Mouse (Mus musculus) CH12.LX (cell line): ENCODE measurements at regions not wholly inside any gene's neighbourhood (a gene's known extent, or its start where the extent isn't known, plus 50 kb on each side); places are given as distances from the start of the nearest gene placed in this dataset.

Source experiments
- DNase-seq: peaks from one replicate; pipeline ENCODE4 v3.0.0-alpha.2; 2013; ENCODE audit errors: extremely low read depth
- H3K27ac ChIP-seq: 2 replicates; pipeline ENCODE4 v1.5.1; 2012; ENCODE audit warnings: low read depth, mild to moderate bottlenecking, control low read depth, moderate library complexity; ENCODE audit not compliant: insufficient read depth
- H3K27me3 ChIP-seq: replicated peaks from 2 replicates; pipeline ENCODE3; 2012; ENCODE audit warnings: inconsistent platforms
- H3K36me3 ChIP-seq, 2 experiments: replicated peaks in 1 of 2; 2 replicates each; pipeline versions ENCODE3 to v1.6.1; 2012; ENCODE audit warnings: inconsistent platforms in 1 of 2, low read length in 1 of 2, mild to moderate bottlenecking in 1 of 2, mixed read lengths in 1 of 2, moderate library complexity in 1 of 2; ENCODE audit not compliant: control insufficient read depth in 1 of 2, insufficient read depth in 1 of 2
- H3K4me1 ChIP-seq, 2 experiments: 2 replicates each; pipeline ENCODE4 v1.6.1; 2012; ENCODE audit warnings: inconsistent platforms in 1 of 2, moderate library complexity in 1 of 2; ENCODE audit not compliant: insufficient read depth in 2 of 2, control insufficient read depth in 1 of 2
- H3K4me2 ChIP-seq: 2 replicates; pipeline ENCODE4 v1.6.1; 2012; ENCODE audit warnings: low read depth, mild to moderate bottlenecking, control low read depth; ENCODE audit not compliant: poor library complexity, insufficient read depth, severe bottlenecking
- H3K4me3 ChIP-seq, 3 experiments: fragments of 150-350 bp in 1 of 3; sonication (generic) in 1 of 3; replicated peaks in 1 of 3; 2 replicates each; pipeline versions ENCODE3 to v1.5.1; 2011 to 2012; ENCODE audit warnings: low read depth in 2 of 3, low read length in 2 of 3, mild to moderate bottlenecking in 2 of 3, moderate library complexity in 2 of 3, control low read depth in 1 of 3, improper control_type of control experiment in 1 of 3, inconsistent platforms in 1 of 3, mixed read lengths in 1 of 3; ENCODE audit not compliant: poor library complexity in 1 of 3
- H3K79me2 ChIP-seq: replicated peaks from 2 replicates; pipeline ENCODE4 v1.6.1; 2012; ENCODE audit warnings: mild to moderate bottlenecking, moderate library complexity; ENCODE audit not compliant: control insufficient read depth, poor library complexity, insufficient read depth, severe bottlenecking; ENCODE audit errors: extremely low read depth
- H3K9ac ChIP-seq: 2 replicates; pipeline ENCODE4 v1.6.1; 2012; ENCODE audit warnings: low read depth, mild to moderate bottlenecking, control low read depth, moderate library complexity; ENCODE audit not compliant: insufficient read depth
- H3K9me3 ChIP-seq: replicated peaks from 2 replicates; pipeline ENCODE3; 2012; ENCODE audit warnings: low read length, inconsistent platforms, mixed read lengths
- BHLHE40 ChIP-seq: IDR thresholded peaks from 2 replicates; pipeline ENCODE4 v1.6.1; 2011; ENCODE audit warnings: mild to moderate bottlenecking, low read depth, low read length, improper control_type of control experiment
- CHD2 ChIP-seq: IDR thresholded peaks from 2 replicates; pipeline ENCODE4 v1.6.1; 2011; ENCODE audit warnings: low read length, improper control_type of control experiment
- CTCF ChIP-seq, 2 experiments: IDR thresholded peaks in 1 of 2; conservative IDR thresholded peaks in 1 of 2; 2 replicates each; pipeline ENCODE4 v1.5.1; 2011 to 2012; ENCODE audit warnings: low read depth in 2 of 2, low read length in 2 of 2, improper control_type of control experiment in 1 of 2, inconsistent platforms in 1 of 2, mild to moderate bottlenecking in 1 of 2, moderate library complexity in 1 of 2
- ELF1 ChIP-seq: IDR thresholded peaks from 2 replicates; pipeline ENCODE4 v1.6.1; 2014; ENCODE audit warnings: low read depth, mild to moderate bottlenecking, inconsistent platforms, low read length, improper control_type of control experiment
- EP300 ChIP-seq: IDR thresholded peaks from 2 replicates; pipeline ENCODE4 v1.6.1; 2011; ENCODE audit warnings: low read length, improper control_type of control experiment
- ETS1 ChIP-seq: conservative IDR thresholded peaks from 2 replicates; pipeline ENCODE4 v1.6.1; 2012; ENCODE audit warnings: low read depth, mild to moderate bottlenecking, inconsistent platforms, low read length, improper control_type of control experiment, moderate library complexity
- HCFC1 ChIP-seq: IDR thresholded peaks from 2 replicates; pipeline ENCODE4 v1.6.1; 2012; ENCODE audit warnings: low read depth, mild to moderate bottlenecking, inconsistent platforms, low read length, improper control_type of control experiment
- IRF4 ChIP-seq: IDR thresholded peaks from 2 replicates; pipeline ENCODE4 v1.6.1; 2014; ENCODE audit warnings: low read depth, mild to moderate bottlenecking, inconsistent platforms, low read length, improper control_type of control experiment
- KAT2A ChIP-seq: IDR thresholded peaks from 2 replicates; pipeline ENCODE4 v1.6.1; 2012; ENCODE audit warnings: low read length, improper control_type of control experiment, inconsistent platforms; ENCODE audit not compliant: insufficient replicate concordance
- MAFK ChIP-seq: IDR thresholded peaks from 2 replicates; pipeline ENCODE4 v1.6.1; 2011; ENCODE audit warnings: low read length, improper control_type of control experiment; ENCODE audit not compliant: insufficient replicate concordance
- MAX ChIP-seq: IDR thresholded peaks from 2 replicates; pipeline ENCODE4 v1.6.1; 2011; ENCODE audit warnings: low read length, improper control_type of control experiment
- MEF2A ChIP-seq: IDR thresholded peaks from 2 replicates; pipeline ENCODE4 v1.6.1; 2014; ENCODE audit warnings: low read depth, mild to moderate bottlenecking, inconsistent platforms, low read length, improper control_type of control experiment, borderline replicate concordance
- MXI1 ChIP-seq: IDR thresholded peaks from 2 replicates; pipeline ENCODE4 v1.6.1; 2011; ENCODE audit warnings: mild to moderate bottlenecking, low read depth, low read length, improper control_type of control experiment
- MYC ChIP-seq: IDR thresholded peaks from 2 replicates; pipeline ENCODE4 v1.6.1; 2011; ENCODE audit warnings: low read depth, mild to moderate bottlenecking, improper control_type of control experiment, low read length
- NELFE ChIP-seq: IDR thresholded peaks from 2 replicates; pipeline ENCODE4 v1.6.1; 2011; ENCODE audit warnings: low read depth, low read length, improper control_type of control experiment
- PAX5 ChIP-seq: IDR thresholded peaks from 2 replicates; pipeline ENCODE4 v1.6.1; 2012; ENCODE audit warnings: low read length, inconsistent platforms, mixed read lengths
- POLR2A ChIP-seq: IDR thresholded peaks from 2 replicates; pipeline ENCODE4 v1.6.1; 2011; ENCODE audit warnings: low read depth, mild to moderate bottlenecking, improper control_type of control experiment, low read length
- POLR2AphosphoS2 ChIP-seq: IDR thresholded peaks from 2 replicates; pipeline ENCODE4 v1.6.1; 2011; ENCODE audit warnings: low read depth, low read length, improper control_type of control experiment
- RAD21 ChIP-seq: IDR thresholded peaks from 2 replicates; pipeline ENCODE4 v1.6.1; 2011; ENCODE audit warnings: low read depth, mild to moderate bottlenecking, low read length, improper control_type of control experiment, moderate library complexity
- SIN3A ChIP-seq: IDR thresholded peaks from 2 replicates; pipeline ENCODE4 v1.6.1; 2012; ENCODE audit warnings: low read length, improper control_type of control experiment, inconsistent platforms
- TBP ChIP-seq: conservative IDR thresholded peaks from 2 replicates; pipeline ENCODE4 v1.6.1; 2011; ENCODE audit warnings: low read depth, low read length, improper control_type of control experiment
- USF2 ChIP-seq: conservative IDR thresholded peaks from 2 replicates; pipeline ENCODE4 v1.6.1; 2011; ENCODE audit warnings: low read depth, low read length, improper control_type of control experiment
- ZNF384 ChIP-seq: IDR thresholded peaks from 2 replicates; pipeline ENCODE4 v1.6.1; 2012; ENCODE audit warnings: low read depth, low read length, improper control_type of control experiment, inconsistent platforms
- dilution Hi-C: fragments of 300-500 bp; cut with MboI; formaldehyde crosslinking; loops from 2 replicates; pipeline ENCODE4 v1.14.3; 2020; ENCODE audit warnings: low sequenced_read_pairs; ENCODE audit not compliant: extremely low pct_unique_long_range_greater_than_20kb, extremely low pct_ligation_motif_present
- in situ Hi-C: fragments of 300-500 bp; cut with MboI; formaldehyde crosslinking; loops from 3 replicates; pipeline ENCODE4 v1.14.3; 2019; ENCODE audit warnings: low sequenced_read_pairs, low pct_ligation_motif_present, low pct_unique_long_range_greater_than_20kb, mixed read lengths

DNA sequence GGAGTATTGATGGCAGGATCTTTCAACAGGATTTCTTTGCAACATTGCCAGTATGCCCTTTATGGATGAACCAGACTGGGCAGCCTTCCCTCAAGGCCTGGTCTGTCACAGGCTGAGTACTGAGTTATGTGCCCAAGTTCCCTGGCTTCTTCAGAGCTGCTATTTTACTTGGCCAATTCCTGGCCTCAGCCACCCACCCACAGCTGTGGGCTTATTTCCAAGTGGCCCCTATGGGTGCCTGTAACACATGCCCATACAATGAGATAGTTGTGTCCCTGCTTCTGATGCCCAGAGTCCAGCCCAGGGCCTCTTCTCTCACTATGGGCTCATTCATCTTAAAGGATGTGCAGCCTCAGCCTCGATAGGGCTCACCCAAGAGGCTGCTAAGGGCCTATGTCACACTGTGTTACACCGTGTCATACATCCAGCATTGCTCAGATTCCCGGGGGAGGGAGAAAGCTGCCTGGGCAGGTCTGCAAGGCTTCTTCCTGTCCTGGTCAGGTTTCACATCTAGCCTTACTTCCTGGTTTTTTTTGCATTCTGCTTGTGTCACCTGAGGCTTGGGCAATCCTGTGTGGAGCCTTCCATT, 135.1 kb upstream of the Mycn start:
- TF ChIP-seq USF2: no peak
- no peak for TF ChIP-seq KAT2A
- no peak for TF ChIP-seq PAX5
- Histone ChIP-seq H3K4me2 (no peak overlapping the region), H3K36me3 (no peaks in the 10 kb centered on the region), H3K79me2 (no peaks in the 10 kb centered on the region), H3K4me1 (peaks cover 0 to 9% of the 10 kb centered on the region in 2 experiments; a peak in 2 of 4 replicates), H3K4me3 (no peak overlapping the region), H3K27me3 (no peaks in the 10 kb centered on the region), H3K27ac (no peak overlapping the region), H3K9me3 (no peaks in the 10 kb centered on the region), H3K9ac (no peak overlapping the region)
- in situ Hi-C loops: no loop called here
- peak; percentile 14 for DNase-seq
- dilution Hi-C loops: no loop called here

DNA sequence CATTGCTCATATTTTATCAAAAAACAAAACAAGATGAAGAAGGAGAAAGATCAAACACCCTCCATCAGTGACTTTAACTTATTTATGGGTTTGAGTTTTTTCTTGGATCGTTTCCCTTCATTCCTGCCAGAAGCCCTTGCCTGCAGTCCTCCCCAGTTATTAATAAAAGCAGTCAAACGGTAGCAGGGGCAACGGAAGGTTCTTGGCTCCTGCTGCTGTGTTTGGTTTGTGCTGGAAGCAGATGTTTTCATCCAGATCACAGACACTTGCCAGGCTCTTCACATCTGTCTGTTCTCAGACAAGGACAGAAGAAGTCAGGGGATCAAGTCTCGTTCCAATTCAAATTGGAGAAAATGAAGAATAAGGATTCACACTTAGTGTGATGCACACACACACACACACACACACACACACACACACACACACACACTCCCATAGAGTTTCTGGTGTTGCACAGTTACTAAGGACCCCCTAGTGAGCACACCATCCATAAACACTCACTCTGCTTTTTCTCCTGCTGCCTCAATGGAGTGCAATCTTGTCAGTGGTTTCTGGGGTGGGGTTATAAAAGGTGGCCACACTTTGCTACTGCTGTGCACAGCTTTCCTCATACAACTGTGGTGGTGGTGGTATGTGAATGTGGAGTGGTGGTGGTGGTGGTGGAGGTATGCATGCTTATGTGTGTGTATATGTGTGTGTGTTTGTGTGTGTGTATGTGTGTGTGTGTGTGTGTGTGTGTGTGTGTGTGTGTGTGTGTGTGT, 131.6 kb upstream of the Mycn start:
- no peaks in the 10 kb centered on the region for H3K36me3 ChIP-seq
- H3K27me3 ChIP-seq: no peaks in the 10 kb centered on the region
- DNase-seq: no peak
- no peak overlapping the region for H3K9ac ChIP-seq
- TF ChIP-seq KAT2A (no peak), BHLHE40 (no peak), CTCF (conservative IDR thresholded peaks at IDR 0.05 in 1 of 2, IDR thresholded peaks at IDR 0.05 in 1 of 2; ENCODE audit: low read depth in 2 of 2, low read length in 2 of 2) (no peak), MAFK (no peak), ZNF384 (no peak), MAX (no peak)
- H3K4me1 ChIP-seq: peaks cover 0 to 9% of the 10 kb centered on the region in 2 experiments; a peak in 2 of 4 replicates
- dilution Hi-C loops (no loop called here), in situ Hi-C loops (no loop called here)
- H3K4me2 ChIP-seq: no peak overlapping the region
- no peak overlapping the region for H3K27ac ChIP-seq
- no peaks in the 10 kb centered on the region for H3K79me2 ChIP-seq
- H3K9me3 ChIP-seq: no peaks in the 10 kb centered on the region
- H3K4me3 ChIP-seq: no peak overlapping the region

DNA sequence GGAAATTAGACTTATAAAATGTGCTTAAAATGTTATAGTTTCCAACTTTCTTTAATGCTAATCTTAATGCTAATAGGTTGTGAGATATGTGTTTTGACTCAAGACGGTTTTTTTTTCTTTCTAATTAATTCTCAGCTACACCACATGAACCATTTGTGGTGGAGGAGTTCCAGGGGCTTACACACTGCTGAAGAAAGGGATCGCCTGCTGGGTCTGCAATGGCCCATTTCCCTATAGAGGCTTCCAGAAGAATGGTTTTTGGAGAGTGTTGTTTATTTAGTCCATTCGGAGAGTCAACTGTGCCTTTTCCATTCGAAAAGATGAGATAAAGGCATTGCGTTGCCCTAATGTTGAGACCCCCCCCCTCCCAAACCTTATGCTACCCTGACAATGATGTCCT, 125.6 kb upstream of the Mycn start:
- H3K27me3 ChIP-seq: no peaks in the 10 kb centered on the region
- H3K4me3 ChIP-seq: no peak overlapping the region
- H3K9me3 ChIP-seq: no peaks in the 10 kb centered on the region
- dilution Hi-C loops (no loop called here), in situ Hi-C loops (no loop called here)
- no peak overlapping the region for H3K4me2 ChIP-seq
- H3K36me3 ChIP-seq: no peaks in the 10 kb centered on the region
- H3K4me1 ChIP-seq: peaks cover 0 to 4% of the 10 kb centered on the region in 2 experiments; a peak in 2 of 4 replicates
- no peak for DNase-seq
- no peaks in the 10 kb centered on the region for H3K79me2 ChIP-seq
- no peak overlapping the region for H3K27ac ChIP-seq
- no peak overlapping the region for H3K9ac ChIP-seq
- no peak for TF ChIP-seq HCFC1
- TF ChIP-seq EP300: no peak
- no peak for TF ChIP-seq MEF2A
- no peak for TF ChIP-seq MYC
- TF ChIP-seq TBP: no peak
- TF ChIP-seq RAD21: no peak
- TF ChIP-seq SIN3A: no peak
- no peak for TF ChIP-seq MXI1
- TF ChIP-seq NELFE: no peak
- no peak for TF ChIP-seq ETS1
- no peak for TF ChIP-seq POLR2A
- TF ChIP-seq CHD2: no peak
- TF ChIP-seq ELF1: no peak
- TF ChIP-seq IRF4: no peak
- TF ChIP-seq KAT2A: no peak
- no peak for TF ChIP-seq POLR2AphosphoS2
